Mouse (Mus musculus) neutrophil, adult 5-6 weeks (primary cell): ENCODE measurements around the gene Entpd1. TPM values are rescaled to one million over a fixed set of nuclear protein-coding genes. Genes with fewer than 3 reads are reported as not detected.

ENCODE experiments used
- ATAC-seq: fragments of 151-379, 151-347 bp; 2 replicates; pipeline ENCODE4 v1.8.0; 2017; ENCODE audit warnings: mild to moderate bottlenecking, moderate TSS enrichment; ENCODE audit not compliant: insufficient number of reproducible peaks, poor library complexity, low FRiP score, severe bottlenecking; ENCODE audit errors: extremely low read depth
- total RNA-seq: library from RNA; stranded (forward); fragments of 200-1000 nt; gene quantifications from 2 replicates; pipeline ENCODE4 v1.2.3, GENCODE M21; 2017

Gene Entpd1
- total RNA-seq, 1 experiment from 2014 or later, result 274 TPM

DNA sequence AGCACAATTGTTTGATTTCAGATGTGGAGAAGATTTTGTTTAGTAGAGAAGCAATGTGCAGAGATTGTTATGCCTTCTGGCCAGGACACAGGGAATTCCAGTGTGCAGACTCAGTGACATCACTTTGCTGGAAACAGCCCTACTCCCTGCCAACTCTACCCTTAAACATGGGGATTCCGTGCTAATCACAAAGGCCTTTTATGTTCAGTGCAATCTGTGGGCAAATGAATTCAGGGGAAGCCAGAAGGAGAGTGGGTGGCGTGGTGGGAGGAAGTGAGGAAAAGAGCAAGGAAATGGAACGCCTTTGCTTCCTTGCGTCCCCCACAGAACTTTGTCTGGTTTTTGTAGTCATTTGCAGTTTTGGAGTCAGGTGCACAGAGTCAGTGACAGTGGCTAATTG is 90.2 kb downstream of the Entpd1 start:
- ATAC-seq, result no peak

DNA sequence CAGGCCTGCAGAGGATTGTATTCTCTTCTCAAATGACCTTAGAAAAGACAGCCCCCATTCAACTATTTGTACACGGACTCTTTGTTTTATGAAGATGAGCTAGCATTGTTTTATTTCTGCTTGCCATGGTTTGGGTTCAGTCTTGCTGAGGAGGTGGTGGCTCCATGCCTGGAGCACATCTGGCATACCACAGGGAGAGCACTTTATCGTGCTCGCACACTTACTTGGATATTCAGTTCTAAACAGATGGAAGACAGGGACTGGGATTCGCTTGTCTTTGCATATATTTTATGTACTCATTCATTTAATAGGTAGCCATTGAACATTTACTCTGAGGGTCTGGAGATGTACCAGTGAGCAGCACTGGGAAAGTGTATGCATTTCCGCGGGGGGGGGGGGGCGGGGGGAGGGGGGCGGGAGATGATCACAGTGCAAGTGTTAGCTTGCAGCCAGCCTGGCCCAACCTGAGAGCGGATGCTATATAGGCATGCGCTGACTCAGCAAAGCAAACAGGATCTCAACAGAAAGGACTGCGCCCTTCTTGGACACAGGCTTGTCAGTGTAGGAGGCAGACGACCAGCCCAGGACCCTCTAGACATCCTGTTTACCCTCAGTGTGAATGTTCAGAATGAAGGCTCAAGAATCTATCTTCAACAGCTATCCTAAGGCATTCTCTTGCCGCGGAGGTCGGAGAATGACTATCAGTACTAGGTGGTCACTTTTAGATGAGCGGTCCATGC is 100.9 kb downstream of the Entpd1 start:
- ATAC-seq, result no peak

DNA sequence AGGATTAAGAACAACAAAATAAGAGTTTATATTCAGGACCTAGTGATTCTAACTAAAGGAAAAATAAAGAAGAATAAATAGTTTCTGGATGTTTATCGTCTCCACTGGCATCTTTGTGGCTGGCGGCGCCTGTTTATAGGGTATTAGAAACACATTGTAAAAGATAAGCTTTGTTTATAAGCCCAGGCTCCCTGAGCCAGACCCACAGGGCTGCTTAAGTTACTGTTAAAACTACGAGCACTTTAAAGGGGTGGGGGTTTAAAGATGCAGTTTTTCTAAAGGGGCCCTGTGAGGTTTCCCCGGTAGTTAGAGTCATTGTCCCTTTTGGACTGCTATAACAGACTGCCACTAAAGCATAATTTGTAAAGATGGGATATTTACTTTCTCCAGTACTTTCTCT is 102.5 kb downstream of the Entpd1 start:
- no peak for ATAC-seq

DNA sequence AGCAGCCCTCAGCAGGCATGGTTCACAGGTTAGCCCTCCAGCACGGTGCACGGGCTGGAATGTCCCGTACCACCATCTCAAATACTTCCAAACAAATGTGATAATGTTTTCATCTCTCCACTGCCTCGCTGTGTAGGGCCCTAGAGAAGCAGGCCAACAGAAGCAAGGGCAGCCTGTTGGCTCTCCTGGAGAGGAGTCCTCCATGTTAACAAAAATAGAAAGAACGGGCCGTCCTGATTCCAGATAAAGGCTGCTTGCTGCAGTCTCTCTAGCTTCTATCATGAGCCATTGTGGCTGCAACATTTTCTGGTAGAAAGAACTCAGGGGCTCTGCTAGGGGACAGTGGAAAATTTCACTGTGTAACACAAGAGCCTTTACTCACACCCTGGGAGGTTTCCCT is 104.8 kb downstream of the Entpd1 start:
- no peak for ATAC-seq

DNA sequence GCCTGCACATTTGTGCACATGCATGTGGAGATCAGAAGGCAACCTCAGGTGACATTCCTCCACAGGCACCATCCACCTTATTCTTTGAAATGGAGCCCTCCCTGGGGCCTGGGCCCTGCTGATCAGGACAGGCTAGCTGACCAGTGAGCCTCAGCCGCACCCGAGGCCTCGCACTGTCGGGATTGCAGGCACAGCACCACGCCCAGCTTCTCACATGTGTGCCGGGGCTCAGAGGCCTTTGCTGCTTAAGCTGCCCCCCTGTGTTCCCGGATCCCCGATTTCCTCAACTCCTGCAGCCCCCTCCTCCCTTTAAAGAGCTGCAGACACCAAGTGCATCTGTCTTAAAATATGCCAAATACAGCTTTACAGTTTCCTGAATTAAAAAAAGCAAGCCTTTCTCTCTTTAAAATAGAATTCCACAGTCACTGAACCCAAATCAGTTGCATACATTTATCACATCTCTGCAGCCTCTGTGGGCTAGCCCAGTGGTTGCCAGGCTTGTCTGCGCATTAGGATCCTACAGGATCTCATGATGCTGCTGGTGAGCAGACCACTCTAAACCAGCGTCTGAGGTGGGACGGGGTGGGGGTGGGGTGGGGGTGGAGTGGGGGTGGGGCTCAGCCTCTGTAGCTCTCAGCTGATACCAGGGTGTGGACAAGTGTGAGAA is 107.4 kb downstream of the Entpd1 start:
- no peak for ATAC-seq

DNA sequence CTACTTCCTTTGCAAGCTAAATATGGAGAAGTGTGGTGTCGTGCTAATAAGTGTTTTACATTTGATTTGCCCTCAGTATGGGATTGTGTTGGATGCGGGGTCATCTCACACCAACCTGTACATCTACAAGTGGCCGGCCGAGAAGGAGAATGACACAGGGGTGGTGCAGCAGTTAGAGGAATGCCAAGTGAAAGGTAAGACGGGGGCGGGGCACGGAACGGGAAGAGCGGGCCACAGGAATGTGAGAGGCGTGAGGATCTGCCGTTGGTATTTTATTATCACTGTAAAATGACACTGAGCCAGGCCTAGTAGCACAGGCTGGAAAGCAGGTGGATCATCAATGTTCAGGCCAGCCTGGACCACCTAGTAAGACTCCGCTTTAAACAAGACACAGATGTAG is 108.2 kb downstream of the Entpd1 start:
- no peak for ATAC-seq

DNA sequence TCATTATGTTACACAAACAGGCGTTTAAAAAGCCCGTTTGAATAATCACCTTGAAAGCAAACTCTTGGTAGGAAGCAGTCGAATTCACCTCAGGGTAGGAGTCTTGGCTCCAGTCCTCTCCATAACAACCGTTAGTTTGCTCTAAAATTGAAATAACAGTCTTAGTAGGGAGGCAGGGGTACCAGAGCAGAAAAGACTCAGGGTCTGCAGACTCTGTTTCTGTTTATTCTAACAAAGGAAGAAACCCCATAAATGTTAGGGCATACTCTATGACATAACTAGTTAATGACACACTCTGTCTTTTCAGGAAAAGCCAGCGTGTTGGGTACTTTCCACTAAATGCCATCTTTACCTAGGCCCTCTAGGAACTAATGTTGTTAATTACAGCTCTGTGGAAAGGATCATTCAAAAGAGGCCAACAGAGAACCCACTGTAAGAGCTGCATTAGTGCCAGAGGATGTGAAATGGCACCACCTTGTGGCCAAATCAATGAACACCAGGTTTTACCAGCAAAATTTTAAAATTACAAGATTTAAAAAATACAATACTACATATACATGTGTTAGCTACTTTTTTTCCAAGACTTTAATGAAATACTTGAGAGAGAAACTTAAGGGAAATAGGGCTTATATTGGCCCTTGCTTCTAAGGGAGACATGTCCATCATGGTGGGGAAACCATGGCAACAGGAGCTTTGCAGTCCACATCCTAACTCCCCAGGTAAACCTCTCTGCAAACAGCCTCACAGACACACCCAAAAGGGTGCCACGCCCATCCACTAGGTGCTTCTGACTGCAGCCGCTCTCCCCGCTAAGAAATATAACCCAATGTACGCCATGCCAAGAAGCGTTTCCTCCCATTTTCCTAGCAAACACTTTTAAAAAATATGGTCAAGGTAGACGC is 110.2 kb downstream of the Entpd1 start:
- peak; percentile 77 for ATAC-seq

DNA sequence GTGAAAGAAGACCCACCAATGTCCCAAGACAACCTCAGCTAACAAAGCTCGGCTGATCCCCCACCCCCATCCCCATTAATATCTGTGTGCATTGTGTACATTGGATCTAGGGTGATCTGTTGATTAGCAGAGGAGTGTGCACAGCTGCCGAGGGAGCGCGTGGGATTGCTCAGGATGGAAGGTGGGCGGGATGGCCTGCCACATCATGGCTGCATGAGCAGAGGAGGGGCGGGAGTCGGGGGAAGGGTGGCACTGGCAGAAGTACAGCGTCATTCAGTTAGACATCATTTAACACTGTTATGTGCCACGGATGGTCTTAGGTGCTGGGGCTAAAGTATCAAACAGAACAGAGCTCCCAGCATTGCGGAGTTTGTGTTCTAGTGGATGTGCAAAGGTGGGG is 111.3 kb downstream of the Entpd1 start:
- ATAC-seq, result no peak

DNA sequence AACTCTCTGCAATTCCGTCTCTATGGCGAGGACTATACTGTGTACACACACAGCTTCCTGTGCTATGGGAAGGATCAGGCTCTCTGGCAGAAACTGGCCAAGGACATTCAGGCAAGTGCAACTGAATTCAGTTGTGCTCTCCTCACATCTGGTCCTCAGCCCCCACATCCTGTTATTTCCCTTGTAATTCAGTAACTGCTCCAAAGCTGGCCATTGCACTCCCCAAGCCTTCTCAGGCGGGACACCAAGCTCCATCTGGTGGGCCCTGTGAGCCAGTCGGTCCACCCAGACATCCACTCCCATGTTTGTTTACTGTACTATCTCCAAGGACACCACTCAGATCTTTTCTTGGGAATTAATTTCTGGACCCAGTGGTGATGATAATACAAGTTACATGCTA is 114.0 kb downstream of the Entpd1 start:
- ATAC-seq, result no peak

DNA sequence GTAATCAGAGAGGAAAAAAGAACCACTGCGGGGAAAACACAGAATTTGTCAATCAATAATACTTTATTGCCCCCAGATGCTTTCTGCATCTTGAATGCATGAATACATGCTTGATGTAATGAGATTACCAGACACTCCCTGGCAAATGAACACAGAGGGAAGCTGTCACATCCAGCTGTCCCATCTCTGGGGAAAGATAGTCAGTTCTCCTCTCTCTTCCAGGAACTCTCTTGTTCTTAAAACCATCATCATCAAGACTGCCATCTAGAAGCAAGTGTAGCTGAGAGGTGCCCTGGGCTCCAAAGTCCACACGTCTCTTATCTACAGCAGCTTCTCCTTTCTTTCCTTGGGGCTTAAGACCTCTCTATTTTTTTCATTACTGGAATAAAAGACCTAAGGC is 114.4 kb downstream of the Entpd1 start:
- no peak for ATAC-seq

DNA sequence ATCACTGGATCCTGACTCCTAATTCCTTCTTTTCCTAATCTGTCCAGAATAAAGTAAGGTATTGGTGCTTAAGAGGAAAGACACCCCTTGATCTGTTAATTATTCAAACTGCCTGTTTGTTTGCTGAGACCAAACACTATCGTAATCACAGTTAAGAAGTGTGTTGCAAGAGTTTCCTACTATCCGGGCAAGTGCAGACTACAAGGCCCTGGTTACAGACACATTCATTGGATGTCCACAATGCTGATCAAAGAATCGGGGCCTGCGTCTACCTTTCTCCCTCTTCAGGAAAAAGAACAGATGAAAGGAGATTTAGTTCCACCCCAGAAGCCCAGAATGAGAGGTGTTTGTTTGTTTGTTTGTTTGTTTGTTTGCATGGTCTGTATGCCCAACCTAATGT is 116.0 kb downstream of the Entpd1 start:
- ATAC-seq, result no peak

DNA sequence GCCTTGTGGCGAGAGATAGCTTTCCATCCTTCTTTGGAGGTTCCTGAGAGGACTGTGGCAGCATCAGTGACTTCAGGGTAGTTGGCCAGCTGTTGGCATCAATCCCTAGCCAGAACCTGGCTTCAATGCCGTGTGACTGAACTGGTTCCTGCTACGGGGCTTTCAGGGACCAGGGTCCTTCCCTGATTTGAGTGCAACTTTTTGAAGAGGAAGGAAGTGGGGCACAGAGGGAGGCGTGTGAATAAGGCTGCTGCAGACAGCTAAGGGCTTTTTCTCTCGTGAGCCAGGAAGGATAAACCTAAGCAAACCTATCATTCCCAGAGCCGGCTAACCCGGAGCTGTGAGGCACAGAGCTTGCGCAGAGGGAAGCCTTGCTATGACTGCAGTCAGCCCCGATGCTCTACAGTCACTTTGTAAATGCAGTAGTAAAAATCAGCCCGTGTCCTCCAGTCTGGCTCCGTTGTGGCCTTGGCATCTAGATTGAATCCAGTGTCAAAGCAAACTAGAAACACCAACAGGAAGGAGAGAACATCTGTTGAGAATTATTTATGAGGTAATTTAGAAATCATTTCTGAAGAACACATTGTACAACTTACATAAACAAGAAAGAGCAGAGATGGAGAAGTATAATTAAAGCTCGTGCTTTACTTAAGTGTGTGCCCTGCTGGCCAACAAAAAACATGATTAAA is 116.7 kb downstream of the Entpd1 start:
- ATAC-seq, result no peak

DNA sequence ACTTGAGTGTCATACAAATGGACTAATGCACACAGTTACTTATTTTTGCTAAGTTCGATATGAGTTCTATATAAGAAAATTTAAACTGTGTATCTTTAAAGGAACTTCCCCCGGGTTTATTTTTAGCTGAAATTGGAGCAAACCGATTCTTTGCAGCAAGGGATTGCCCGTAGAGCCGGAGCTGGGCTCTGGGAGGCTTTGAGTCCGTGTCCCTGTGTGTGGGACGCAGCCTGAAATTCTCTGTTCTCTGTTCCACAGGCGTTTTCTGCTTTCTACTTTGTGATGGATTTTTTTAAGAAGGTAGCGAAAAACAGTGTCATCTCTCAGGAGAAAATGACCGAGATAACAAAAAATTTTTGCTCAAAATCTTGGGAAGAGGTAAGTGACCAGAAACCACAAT is 121.2 kb downstream of the Entpd1 start:
- ATAC-seq, result no peak

DNA sequence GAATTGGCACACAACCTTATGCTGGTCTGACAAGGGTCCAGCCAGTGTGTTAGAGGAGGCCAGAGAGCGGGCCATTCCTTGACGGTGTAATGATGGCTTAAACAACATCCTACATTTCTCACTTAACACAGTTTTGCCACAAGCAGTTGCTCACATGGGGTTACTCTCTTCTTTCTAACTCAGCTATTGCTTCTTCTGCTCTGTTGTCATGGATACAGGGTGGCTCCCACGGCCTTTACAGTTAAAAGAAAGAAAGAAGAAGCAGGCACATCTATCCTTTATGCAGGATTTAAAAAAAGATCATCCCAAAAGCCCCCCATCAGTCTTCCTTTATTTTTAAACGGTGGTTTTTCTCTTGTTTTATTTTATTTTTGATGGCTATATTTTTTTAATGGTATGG is 121.7 kb downstream of the Entpd1 start:
- ATAC-seq, result no peak

DNA sequence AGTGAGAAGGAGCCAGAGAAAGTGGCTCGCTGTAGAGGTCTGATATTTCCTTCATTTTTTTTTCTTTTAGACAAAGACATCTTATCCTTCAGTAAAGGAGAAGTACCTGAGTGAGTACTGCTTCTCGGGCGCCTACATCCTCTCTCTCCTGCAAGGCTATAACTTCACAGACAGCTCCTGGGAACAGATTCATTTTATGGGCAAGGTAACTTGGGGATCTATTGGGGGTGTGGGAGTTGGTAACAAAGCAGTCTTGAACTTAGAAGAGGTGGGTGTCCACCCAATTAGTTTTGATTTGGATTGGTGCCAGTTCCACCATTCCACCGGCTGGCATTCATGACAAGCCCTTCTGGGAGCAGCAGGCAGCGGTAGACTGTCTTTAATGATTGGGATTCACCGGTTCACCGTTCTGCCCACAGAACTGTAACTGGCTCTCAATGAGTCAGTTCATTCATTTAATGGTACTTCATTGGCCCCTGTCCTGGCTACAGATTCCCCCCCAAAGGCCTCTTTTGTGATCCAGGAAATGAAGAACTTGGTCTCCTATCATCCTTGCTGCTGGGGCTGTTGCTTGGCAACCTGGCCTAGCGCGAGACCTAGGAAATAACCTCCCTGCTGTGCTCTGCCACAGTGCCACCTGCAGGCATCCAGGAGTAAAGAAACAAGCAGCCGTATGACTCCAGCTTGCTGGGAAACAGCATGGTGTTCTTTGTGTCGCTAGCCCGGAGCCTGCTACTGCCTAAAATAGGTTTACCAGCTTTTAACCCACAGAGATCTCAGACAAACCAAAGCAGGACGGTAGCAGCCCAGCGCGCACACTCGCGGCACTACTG is 124.7 kb downstream of the Entpd1 start:
- ATAC-seq, result peak; percentile 69

DNA sequence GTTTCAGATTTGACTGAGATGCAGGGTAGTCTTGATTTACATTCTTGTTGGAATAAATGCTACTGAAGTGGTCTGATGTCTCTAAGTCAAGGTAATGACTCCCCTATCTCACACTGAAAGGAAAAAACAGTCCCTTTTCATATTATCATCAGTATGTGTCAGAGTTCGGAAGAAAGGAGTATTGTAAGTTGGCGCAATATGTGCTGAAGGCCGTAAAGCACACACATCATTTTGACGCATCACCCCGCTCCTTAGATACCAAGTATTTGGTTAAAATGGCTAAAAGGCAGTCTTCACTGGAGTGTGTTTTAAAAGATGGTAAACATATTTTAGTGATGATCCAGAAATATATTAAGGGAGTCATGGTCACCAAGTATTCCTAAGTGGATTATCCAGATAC is 125.4 kb downstream of the Entpd1 start:
- ATAC-seq, result no peak

DNA sequence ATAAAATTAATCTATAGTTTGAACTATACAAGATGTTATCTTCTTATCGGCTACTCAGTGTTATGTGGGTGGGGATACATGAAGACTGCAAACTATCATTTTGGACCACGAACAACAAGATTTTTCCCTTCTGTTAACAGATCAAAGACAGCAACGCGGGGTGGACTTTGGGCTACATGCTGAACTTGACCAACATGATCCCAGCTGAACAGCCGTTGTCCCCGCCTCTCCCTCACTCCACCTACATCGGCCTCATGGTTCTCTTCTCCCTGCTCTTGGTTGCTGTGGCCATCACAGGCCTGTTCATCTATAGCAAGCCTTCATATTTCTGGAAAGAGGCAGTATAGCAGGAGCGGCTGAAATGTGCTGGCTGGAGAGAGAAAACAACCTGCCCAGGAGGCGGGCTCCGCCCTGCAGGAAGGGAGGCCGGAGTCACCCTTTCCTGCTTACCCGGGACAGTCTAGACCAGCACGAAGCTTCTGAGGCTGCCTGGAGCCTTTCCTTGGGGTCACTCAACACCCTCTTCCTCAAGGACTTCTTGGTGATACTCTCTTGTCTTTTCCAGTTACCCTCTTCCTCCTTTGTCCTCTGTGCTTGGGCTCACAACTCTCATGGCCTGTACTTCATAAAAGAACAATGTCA is 126.6 kb downstream of the Entpd1 start:
- ATAC-seq, result no peak

DNA sequence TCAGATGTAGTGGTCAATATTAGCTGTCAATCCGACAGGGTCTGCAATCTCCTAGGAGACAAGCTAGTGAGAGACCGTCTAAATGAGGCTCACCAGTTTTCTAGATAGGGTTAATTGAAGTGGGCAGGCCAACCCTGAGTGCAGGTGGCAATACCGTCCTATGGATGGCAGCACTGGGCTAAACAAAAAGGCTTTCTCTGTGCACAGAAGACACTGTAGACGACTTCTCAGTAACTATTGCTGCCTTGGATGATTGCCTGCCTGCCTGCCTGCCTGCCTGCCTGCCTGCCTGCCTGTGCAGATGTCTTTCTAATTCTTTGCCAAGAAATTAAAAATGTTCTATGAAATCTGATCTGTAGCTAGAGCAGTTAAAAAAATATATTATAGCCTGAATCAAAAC is 134.4 kb downstream of the Entpd1 start:
- no peak for ATAC-seq
